Mouse (Mus musculus) cortical plate, adult 2 months (tissue): ENCODE measurements around the gene Tbx3.

Experiments
- CTCF ChIP-seq: fragments of 200-500 bp; IDR thresholded peaks from 2 replicates; pipeline ENCODE4 v1.5.1; 2011; ENCODE audit warnings: mild to moderate bottlenecking, control low read depth, low read length; ENCODE audit not compliant: insufficient read depth; ENCODE audit errors: extremely low read depth
- POLR2A ChIP-seq: fragments of 200-500 bp; IDR thresholded peaks from 2 replicates; pipeline ENCODE4 v1.6.1; 2011; ENCODE audit warnings: mild to moderate bottlenecking, low read length, control low read depth; ENCODE audit not compliant: insufficient read depth; ENCODE audit errors: extremely low read depth

- no peak for TF ChIP-seq CTCF
- no peak for TF ChIP-seq POLR2A
Observed at GRCm38 (mm10) chr5:119662326-119662725, 8.1 kb upstream of the Tbx3 start.
